Mouse (Mus musculus): ENCODE results near the gene Atn1. TPM values are rescaled to one million over a fixed set of nuclear protein-coding genes. Genes with fewer than 3 reads are reported as not detected.

Atn1 gene
- total RNA-seq, 2 experiments from 2014 or later, result 78.4 to 80.2 TPM

GRCm38 (mm10) chr6:124769101-124769765 lies 12.9 kb upstream of the Atn1 start, which contains the start of gene Eno2:
Gene Eno2 (minus strand): TSS chr6:124769673.
- DNase-seq (ENCODE audit: low spot score in 2 of 2), result peak; percentile 40 to 52

DNA sequence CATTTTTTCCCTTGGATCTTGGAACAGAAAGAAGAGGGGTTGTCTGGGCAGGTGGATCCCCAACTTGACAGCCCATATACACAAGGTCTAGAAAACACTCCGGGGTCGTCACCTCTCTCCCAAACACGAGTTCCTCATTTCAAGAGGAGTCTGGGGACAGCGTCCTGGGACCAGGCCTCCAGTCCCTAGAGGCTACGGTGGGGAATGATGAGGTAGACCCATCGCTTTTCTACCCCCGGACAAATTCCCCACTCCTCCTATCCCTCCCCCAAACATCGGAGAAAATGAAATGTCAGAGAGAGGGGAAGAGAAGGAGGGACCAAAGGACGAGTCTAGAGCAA lies 12.3 kb upstream of the Atn1 start:
- no peak for DNase-seq (ENCODE audit: low spot score in 2 of 2)

- DNase-seq (ENCODE audit: low spot score in 2 of 2), result no peak
Measured at GRCm38 (mm10) chr6:124767920-124768703, 11.8 kb upstream of the Atn1 start.

DNA sequence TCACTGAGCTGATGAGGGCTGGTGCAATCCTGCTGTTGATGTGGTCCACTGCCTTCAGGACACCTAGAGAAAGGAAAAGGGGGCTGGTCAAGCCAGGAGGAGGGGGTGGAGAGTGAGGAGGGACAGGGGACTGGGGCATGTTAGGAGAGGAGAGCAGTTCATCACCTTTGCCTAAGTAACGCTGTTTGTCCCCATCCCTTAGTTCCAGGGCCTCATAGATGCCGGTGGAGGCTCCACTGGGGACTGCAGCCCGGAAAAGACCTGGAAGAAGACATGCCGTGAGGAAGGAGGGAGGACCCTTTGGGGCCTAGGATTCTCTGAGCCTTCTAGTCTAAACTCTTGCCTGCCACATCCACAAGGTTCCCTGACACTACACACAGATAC lies 11.2 kb upstream of the Atn1 start:
- DNase-seq (ENCODE audit: low spot score in 2 of 2), result no peak

DNA sequence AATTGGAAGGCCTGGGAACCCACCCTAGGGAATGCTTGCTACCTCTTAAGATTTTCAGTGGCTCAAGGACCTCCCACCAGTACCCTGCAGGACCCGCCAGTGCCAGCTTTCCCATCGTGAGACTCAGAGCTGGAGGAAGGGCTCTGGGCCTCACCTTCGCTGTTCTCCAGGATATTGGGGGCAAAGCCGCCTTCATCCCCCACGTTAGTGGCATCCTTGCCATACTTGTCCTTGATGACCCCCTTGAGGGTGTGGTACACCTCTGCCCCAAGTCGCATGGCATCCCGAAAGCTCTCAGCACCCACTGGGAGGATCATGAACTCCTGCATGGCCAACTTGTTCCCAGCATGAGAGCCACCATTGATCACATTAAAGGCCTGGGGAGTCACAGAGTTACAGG lies 9.6 kb upstream of the Atn1 start:
- DNase-seq (ENCODE audit: low spot score in 2 of 2), result no peak

GRCm38 (mm10) chr6:124759259-124759658 lies 2.9 kb upstream of the Atn1 start:
- DNase-seq (ENCODE audit: low spot score in 2 of 2), result peak; percentile 80 to 85

DNA sequence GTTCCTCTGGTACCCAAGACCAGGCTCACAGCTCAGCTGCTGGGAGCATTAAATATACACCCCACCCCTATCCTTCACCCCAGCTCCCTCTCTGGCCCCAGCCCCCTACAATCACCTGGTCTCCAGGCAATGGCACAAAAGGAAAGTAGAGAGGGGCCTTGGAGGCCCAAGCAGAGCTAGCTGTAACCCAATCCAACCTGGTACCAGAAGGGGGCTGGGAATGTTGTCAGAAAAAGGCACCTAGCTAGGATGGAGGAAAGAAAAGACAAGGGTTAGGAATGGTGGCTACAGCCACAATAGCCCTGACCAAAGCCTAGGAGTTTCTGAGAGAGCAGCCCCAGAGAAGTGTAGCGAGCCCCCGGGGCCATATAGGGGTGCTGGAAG lies 2.5 kb upstream of the Atn1 start:
- no peak for DNase-seq (ENCODE audit: low spot score in 2 of 2)

DNA sequence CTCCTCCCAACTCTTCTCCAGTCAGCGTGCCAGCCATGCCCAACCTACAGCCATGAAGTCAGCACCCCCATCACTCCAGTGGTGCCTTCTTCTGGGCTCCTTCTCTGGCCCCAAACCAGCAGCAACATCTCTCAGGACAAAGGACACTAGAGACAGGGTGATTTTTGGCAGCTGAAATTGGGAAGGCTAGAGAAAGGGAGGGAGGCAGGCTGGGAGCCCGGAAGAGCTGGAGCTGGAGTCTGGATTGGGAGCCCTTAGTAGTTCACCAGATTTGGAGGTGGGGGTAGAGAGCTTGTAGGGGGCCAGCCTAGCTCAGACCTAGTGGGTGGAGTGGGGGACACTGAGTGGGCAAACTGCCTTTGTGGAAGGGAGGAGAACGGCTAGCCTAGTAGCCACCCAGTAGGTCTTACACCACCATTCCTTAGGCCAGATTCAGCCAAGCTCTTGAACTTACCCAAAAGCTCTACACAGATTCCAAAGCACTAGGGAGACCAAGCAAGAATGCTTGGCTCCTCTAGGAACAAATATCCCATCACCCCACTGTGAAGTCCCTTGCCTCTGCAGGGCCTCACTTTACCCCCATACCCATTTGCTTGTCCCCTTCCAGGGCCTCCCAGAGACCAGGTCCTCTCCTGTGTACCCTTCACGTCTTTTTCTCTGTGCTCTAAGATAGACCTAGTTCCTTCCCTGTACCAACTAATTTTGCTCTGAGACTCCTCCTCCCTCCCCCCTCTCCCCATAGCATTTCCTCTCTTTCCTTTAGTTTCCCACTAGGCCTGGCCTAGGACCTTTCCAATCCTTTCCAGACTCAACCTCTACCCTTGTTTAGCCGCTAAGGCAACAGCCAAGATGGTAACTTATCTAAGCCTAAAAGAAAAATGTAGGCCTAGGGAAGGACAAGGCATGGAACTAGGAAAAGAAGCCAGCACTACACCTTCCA lies 1.9 kb upstream of the Atn1 start:
- DNase-seq (ENCODE audit: low spot score in 2 of 2), result peak; percentile 15 to 41

GRCm38 (mm10) chr6:124757351-124757880 lies 1.1 kb upstream of the Atn1 start:
- DNase-seq (ENCODE audit: low spot score in 2 of 2), result no peak

DNA sequence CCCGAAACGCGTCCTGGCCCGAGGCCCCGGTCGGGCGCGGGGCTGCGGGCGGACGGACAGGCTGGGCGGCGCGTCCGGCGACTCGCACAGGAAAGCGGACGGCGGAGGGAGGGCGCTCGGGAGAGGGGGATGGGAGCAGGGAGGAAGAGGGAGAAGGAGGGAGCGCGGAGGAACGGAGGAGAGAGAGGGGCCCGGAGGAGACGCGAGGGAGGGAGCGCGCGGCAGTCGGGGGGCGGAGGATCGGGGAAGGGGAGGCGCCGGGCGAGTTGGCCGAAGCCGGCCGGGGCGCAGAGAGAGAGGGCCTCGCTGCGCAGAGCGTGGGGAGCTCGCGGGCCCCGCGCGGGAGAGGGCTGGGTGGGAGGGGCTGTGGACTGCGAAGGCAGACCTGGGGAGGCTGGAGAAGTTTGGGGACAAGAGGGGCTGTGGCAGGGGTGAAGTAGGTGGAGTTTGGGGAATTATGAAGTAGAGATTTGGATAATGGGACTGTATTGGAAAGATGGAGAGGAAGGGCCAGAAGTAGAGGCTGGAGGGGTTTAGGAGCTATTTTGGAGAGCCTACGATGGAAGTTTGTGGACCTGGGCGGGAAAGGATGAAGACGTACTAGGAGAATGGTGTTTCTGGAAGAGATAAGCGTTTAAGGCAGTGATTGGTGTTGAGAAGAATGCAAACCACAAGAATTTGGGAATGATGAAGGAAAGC lies 477 bp upstream of the Atn1 start:
- DNase-seq (ENCODE audit: low spot score in 2 of 2), result peak; percentile 80 to 85

DNA sequence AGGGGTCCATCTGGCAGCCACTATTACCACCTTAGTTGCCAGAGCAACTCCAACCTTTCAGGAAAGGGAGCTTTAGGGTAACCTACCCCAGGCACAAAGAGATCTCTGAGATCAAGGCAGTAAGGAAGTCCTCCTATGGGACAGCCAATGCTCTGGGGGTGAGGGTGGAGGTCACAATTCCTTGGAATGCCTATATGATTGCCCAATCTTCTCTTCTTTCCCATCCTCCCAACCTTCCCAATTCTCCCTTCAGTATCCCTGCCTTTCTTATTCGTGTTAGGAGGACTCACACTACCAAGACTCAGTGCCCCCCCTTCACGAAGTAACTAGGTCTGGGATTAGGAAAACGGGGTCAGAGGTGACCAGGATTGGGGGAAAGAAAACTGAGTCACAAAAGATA lies 1.0 kb downstream of the Atn1 start:
- DNase-seq (ENCODE audit: low spot score in 2 of 2), result no peak

DNA sequence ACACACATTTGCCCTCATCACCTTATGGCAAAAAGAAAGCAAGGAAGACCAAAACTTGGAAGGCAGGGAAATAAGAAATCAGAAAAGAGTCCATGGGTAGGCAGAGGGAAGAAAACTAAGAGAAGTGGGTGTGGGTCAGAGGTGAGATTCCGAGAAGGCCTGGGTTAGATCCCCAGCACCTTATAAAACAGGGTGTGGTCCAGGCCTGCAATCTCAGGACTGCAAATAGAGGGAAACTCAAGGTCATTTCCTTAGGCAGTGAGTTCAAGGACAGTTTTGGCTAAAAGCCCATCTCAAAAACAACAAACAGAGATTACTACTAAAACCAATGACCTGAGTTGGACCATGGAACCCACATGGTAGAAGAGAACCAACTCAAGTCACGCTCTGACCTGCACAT lies 2.5 kb downstream of the Atn1 start:
- no peak for DNase-seq (ENCODE audit: low spot score in 2 of 2)

DNA sequence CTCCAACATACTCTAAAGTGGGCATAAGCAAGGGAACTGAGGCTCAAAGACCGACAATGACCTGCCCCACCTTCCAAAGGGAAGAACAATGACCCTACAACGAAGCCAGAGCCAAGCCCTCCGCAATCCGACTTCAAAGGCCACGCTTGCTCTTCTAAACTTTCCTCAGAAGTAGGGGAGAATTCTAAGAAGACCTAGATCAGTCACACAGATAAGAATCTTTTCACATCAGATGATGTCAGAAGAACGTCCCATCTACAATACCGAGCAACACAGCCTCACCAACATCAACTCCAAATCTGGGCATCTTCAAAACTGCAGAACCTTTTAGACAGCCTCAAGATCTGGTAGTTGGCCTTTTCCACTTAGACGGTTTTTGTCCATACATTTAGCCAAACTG lies 5.9 kb downstream of the Atn1 start:
- no peak for DNase-seq (ENCODE audit: low spot score in 2 of 2)

DNA sequence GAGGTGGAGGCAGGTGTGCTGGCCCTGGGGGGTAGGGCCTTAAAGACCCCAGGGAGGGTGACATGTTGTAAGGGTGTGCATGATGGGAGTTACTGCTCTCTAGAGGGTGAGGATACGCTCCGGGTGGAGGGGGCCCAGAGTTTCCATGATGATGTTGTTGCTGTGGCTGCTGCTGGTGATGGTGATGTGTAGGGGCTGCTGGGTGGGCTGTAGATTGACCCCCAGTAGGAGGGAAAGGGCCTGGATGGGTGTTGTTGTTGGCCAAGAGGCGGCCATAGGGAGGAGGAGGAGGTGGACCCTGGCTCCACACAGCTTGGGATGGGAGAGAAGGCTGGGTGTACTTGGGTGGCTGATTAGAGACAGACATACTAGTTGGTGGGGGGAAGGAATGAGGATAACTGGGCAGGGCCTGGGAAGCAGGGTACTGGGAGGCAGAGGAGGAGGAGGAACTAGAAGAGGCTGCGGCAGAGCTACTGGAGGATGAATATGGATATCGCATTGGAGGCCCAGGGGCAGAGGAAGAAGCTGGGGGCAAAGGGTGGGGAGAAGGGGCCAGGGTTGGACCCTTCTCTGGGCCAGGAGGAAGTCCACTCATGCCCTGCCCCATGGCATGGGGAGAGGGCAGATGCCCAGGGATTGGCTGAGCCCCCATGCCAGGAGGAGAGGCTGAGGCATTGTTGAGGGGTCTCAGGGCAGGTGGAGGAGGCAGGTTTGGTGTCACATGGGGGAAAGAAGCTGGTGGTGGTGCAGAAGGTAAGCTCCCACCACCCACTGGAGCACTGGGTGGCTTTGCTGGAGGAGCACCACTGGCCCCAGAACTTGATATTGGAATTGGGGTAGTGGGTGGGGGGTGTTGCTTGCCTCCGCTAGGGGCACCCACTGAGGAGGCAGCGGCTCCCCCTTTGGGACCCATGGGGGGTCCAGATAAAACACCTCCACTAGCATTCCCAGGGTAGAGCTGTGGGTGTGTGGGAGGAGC lies 9.4 kb downstream of the Atn1 start:
- DNase-seq (ENCODE audit: low spot score in 2 of 2), result no peak

DNA sequence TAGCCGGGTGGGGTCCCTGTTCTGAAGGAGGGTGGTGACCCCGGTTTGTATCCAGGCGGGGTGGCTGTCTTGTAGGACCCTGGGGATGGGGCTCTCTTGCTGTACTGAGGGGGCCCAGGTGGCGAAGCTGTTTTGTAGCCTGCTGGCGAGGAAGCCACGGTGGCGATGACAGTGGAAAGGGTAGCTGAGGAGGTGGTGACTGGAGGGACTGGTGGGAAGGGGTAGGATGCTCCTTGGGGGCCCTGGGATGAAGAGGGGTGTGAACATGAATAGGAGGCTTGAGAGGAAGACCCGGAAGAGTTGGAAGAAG lies 10.1 kb downstream of the Atn1 start:
- DNase-seq (ENCODE audit: low spot score in 2 of 2), result no peak

DNA sequence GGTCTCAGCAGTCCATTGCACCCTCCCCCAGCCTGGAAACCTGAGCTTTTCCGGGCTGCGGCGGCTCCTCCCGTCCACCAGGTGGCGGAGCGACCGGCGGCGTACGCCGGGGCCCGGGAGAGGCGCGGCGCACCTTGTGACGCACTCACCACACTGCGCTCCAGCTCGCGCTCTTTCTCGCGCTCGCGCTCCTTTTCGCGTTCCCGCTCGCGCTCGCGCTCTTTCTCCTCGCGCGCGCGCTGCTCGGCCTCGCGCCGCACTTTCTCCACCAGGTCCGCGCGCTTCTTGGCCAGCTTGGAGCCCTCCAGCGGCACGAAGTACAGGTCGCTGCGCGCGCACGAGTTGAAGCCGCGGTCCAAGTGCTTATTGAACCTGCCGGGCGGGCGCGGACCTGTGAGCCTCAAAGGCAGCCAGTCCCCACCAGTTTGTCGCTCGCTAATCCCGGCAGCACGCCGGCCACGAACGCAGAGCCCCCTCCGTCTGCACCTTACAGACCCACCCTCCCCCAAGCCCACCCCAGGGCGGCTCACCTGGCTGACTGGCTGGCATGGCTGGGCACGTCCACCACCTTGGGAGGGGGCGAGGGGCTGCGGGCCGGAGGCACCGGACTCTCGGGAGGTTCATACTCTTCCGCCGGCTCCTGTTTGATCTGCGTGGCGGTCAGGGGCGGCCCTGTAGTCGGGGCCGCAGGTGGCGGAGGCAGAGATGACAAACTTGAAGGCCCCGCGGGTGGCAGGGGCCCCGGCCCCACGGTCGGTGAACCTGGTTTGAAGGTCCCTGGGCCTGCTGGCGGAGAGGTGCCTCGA lies 10.6 kb downstream of the Atn1 start:
- DNase-seq (ENCODE audit: low spot score in 2 of 2), result peak; percentile 93 to 95

- DNase-seq (ENCODE audit: low spot score in 2 of 2), result no peak
Measured at GRCm38 (mm10) chr6:124744755-124745321, 11.5 kb downstream of the Atn1 start.

DNA sequence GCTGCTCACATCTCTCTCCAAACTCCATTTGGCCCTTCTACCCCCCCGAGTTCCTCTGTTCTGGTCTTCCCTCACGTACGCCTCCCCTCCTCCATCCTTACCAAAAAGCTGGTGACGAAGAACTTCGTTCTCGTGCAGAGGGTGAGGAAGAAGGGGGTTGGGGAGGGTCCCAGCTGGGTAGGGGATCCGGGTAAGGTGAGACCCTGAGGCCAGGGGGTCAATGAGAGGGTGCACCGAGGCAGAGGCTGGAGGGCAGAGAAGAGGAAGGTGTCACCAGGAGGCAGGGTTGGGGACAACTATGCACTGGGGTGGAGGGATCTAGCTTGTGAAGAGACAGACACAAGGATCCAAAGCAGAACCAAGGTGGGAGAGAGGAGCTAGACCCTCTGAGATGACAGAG lies 12.7 kb downstream of the Atn1 start:
- no peak for DNase-seq (ENCODE audit: low spot score in 2 of 2)

Data from adrenal gland, adult 18-20 months (tissue).